Mouse (Mus musculus) G1E (cell line): ENCODE data around the gene Smc2. TPM values are rescaled to one million over a fixed set of nuclear protein-coding genes. Genes with fewer than 3 reads are reported as not detected.
"Not testable (repeated sequence)": the region's sequence is repeated elsewhere in the genome, so short reads cannot be mapped to it uniquely, and the experiment has no call there.

Experiments
- ATAC-seq: 2 replicates; pipeline ENCODE4 v1.8.0; 2016; ENCODE audit warnings: mild to moderate bottlenecking; ENCODE audit not compliant: insufficient number of reproducible peaks, poor library complexity, low FRiP score, severe bottlenecking; ENCODE audit errors: extremely low read depth
- DNase-seq: peaks from one replicate; pipeline ENCODE4 v3.0.0; 2012; ENCODE audit warnings: low spot score
- H3K27me3 ChIP-seq: 2 replicates; pipeline ENCODE4 v1.6.1; 2012; ENCODE audit warnings: mild to moderate bottlenecking, low read length, inconsistent platforms; ENCODE audit not compliant: insufficient read depth
- H3K36me3 ChIP-seq: replicated peaks from 2 replicates; pipeline ENCODE3; 2012; ENCODE audit warnings: mild to moderate bottlenecking, inconsistent platforms
- H3K4me1 ChIP-seq: 2 replicates; pipeline ENCODE4 v1.6.1; 2012; ENCODE audit warnings: low read depth, low read length, inconsistent platforms, mixed read lengths; ENCODE audit not compliant: insufficient read depth
- H3K4me3 ChIP-seq: 2 replicates; pipeline ENCODE4 v1.5.1; 2012; ENCODE audit warnings: low read depth, mild to moderate bottlenecking, inconsistent platforms, low read length, moderate library complexity, mixed read lengths
- H3K9me3 ChIP-seq: replicated peaks from 2 replicates; pipeline ENCODE4 v1.6.1; 2012; ENCODE audit warnings: inconsistent platforms
- CTCF ChIP-seq: IDR thresholded peaks from 2 replicates; pipeline ENCODE4 v1.5.1; 2012; ENCODE audit warnings: low read depth, low read length, inconsistent platforms, mixed read lengths
- GATA1 ChIP-seq: IDR thresholded peaks from 2 replicates; pipeline ENCODE4 v1.6.1; 2012; ENCODE audit warnings: borderline replicate concordance, low read length, inconsistent platforms, mixed read lengths
- GATA2 ChIP-seq: IDR thresholded peaks from 2 replicates; pipeline ENCODE4 v1.6.1; 2012; ENCODE audit warnings: low read depth, low read length, inconsistent platforms, borderline replicate concordance
- POLR2AphosphoS5 ChIP-seq: IDR thresholded peaks from 2 replicates; pipeline ENCODE4 v1.6.1; 2012; ENCODE audit warnings: low read depth, low read length, inconsistent platforms; ENCODE audit not compliant: insufficient replicate concordance
- TAL1 ChIP-seq: conservative IDR thresholded peaks from 2 replicates; pipeline ENCODE4 v1.6.1; 2012; ENCODE audit warnings: low read depth, low read length, inconsistent platforms, mixed read lengths
- polyA plus RNA-seq: library from polyadenylated mRNA; stranded (reverse); fragments of >175 nt; gene quantifications from 2 replicates; pipeline ENCODE4 v1.2.3, GENCODE M21; 2012
- total RNA-seq, 2 experiments: library from RNA; stranded (forward) in 1 of 2; stranded (reverse) in 1 of 2; fragments of 200-1000 nt in 1 of 2; fragments of >200 nt in 1 of 2; fragmentation: Nextera tagmentation in 1 of 2; gene quantifications; 2 replicates each; pipeline ENCODE4 v1.2.3; 2014 to 2017

The Smc2 gene
- total RNA-seq (2014; fragmentation: Nextera tagmentation) (196 and 226 TPM in 2 replicates), total RNA-seq (2017) (189 and 227 TPM in 2 replicates), polyA plus RNA-seq (14.7 and 28.7 TPM in 2 replicates)

DNA sequence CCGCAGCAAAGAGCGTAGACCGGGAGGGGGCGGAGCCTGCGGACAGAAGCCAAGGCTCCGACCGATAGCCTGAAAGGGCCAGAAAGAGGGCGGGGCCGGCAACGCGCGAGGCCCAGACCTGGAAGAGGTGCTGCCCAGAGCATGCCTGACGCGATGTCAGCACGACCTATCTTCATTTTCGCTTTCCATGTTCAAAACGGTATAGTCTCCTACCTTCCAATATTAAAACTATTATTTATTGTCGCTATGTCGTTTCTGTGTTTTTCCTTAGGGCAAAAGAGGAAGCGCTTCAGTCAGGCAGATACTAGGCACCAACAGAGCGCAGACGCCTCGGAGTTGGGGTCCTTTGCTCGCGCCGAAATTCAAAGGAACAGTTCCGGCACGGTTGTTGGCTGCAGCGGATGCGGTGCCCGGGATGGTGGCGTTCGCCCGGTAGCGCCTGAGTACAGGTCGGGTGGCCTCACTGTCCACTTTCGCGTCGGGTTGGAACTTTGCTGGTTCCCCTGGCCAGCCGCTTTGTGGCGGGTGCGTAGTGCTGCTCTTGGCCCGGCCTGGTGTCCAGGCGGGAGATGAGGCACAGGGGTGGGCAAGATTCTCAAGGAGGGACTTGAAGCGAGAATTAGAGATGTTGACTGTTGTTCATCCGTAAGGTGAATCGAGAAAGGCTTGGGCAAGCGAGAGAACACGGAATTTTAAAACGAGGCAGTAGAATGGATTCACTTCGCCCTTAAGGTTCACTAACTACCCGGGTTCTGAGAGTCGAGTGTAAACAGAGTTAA, at the start of gene Smc2:
Gene Smc2, plus strand, starts transcription at position 358 of the 779 bp plus-strand sequence.
- DNase-seq, result peak; percentile 81
- Histone ChIP-seq H3K36me3 (peaks cover 29% of the 10 kb centered on the region), H3K9me3 (no peaks in the 10 kb centered on the region), H3K4me3 (peak within 1 kb of the TSS; percentile 96), H3K27me3 (no peaks in the 10 kb centered on the region), H3K4me1 (peaks cover 15% of the 10 kb centered on the region; the same call in 1 of the 2 replicates)
- TF ChIP-seq TAL1, result no peak
- no peak for TF ChIP-seq CTCF
- no peak for TF ChIP-seq GATA2
- TF ChIP-seq POLR2AphosphoS5, result no peak
- TF ChIP-seq GATA1, result no peak
- ATAC-seq, result peak; percentile 95

GRCm38 (mm10) chr4:52411587-52411986, 27.5 kb upstream of the Smc2 start:
- TF ChIP-seq POLR2AphosphoS5, result no peak
- TF ChIP-seq CTCF, result no peak
- no peak for TF ChIP-seq GATA2
- TF ChIP-seq TAL1, result no peak
- TF ChIP-seq GATA1, result no peak
- Histone ChIP-seq H3K27me3 (no peaks in the 10 kb centered on the region), H3K9me3 (no peaks in the 10 kb centered on the region), H3K4me1 (no peaks in the 10 kb centered on the region), H3K36me3 (no peaks in the 10 kb centered on the region), H3K4me3 (no peak overlapping the region)
- ATAC-seq, result no peak
- DNase-seq, result no peak

DNA sequence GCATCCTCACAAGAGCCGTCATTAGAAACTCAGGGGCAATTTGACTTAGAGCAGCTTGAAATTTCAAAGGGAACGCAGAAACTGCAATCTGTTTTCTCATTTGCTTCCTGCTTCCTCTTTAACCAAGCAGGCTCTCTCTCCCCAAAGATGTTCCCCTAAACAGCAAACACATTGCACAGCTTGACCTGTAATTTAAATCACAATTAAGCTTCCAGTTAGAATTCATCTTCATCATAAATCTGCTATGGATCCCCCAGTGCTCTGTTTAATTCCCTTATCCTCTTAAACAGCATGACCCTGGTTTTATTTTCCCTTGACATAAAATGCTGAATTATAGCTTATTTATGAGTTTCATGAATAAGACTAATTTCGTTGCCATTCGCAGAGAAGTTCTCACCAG, 15.4 kb upstream of the Smc2 start:
- Histone ChIP-seq H3K4me3 (no peak overlapping the region), H3K27me3 (no peaks in the 10 kb centered on the region), H3K9me3 (no peaks in the 10 kb centered on the region), H3K36me3 (no peaks in the 10 kb centered on the region), H3K4me1 (peaks cover 6% of the 10 kb centered on the region)
- DNase-seq (no peak), ATAC-seq (no peak)
- no peak for TF ChIP-seq TAL1

DNA sequence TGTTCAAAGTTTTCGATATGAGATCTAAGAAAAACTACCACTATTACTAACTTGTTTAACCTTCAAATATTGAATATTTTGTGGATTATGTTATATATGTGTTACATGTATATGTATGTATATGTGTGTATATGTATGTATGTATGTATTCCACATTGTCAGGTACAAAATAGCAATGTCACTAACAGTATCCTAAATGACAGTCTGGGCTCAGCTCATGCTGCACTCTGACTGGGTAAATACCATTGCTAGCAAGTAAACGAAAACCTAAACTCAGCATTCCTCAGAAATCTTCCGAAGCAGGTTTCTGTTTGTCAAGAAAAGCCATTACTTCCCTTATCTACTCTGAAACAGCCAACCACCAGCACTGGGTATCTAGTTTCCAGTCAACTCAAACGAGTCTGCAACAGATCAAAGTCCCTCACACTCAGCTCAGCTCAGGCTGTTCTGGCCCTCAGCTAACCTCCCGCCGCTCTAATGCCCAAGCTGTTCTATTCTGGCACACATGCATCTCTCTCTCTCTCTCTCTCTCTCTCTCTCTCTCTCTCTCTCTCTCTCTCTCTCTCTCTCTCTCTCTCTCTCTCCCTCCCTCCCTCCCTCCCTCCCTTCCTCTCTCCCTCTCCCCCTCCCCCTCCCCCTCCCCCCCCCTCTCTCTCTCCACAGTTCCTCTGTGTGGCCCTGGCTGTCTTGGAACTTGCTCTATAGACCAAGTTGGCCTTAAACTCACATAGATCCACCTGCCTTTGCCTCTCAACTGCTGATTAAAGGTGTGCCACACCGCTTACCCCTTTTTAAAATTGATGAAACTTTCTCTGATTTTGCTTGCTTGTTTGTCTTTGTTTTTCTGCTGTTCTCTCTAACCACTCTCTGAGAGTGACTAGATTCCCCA, 9.5 kb upstream of the Smc2 start:
- ATAC-seq (peak; percentile 94), DNase-seq (peak; percentile 28)
- Histone ChIP-seq H3K36me3 (no peaks in the 10 kb centered on the region), H3K27me3 (no peaks in the 10 kb centered on the region), H3K4me3 (peak overlapping the region; percentile 46; the same call in 1 of the 2 replicates), H3K9me3 (no peaks in the 10 kb centered on the region), H3K4me1 (peaks cover 40% of the 10 kb centered on the region)
- TF ChIP-seq POLR2AphosphoS5 (no peak), CTCF (no peak), GATA2 (no peak), TAL1 (peak; percentile 80), GATA1 (no peak)

DNA sequence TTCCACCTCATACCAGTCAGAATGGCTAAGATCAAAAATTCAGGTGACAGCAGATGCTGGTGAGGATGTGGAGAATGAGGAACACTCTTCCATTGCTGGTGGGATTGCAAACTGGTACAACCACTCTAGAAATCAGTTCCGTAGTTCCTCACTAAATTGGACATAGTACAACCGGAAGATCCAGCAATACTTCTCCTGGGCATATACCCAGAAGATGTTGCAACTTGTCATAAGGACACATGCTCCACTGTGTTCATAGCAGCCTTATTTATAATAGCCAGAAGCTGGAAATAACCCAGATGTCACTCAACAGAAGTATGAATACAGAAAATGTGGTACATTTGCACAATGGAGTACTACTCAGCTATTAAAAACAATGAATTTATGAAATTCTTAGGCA, 3.5 kb upstream of the Smc2 start:
- not testable (repeated sequence) for H3K4me3 ChIP-seq, H3K9me3 ChIP-seq, ATAC-seq, DNase-seq, H3K36me3 ChIP-seq, H3K27me3 ChIP-seq
- H3K4me1 ChIP-seq, result peaks cover 20% of the 10 kb centered on the region

- 0 out of 2 replicates have a peak, but pooled peaks have one; percentile 1 for ATAC-seq
Observed at GRCm38 (mm10) chr4:52438371-52438885, 615 bp upstream of the Smc2 start.

More at GRCm38 (mm10) chr4:52438371-52438885, 615 bp upstream of the Smc2 start:
- H3K4me1 ChIP-seq, result peaks cover 14% of the 10 kb centered on the region; the same call in 1 of the 2 replicates
- no peak for DNase-seq
- no peaks in the 10 kb centered on the region for H3K9me3 ChIP-seq
- H3K27me3 ChIP-seq, result no peaks in the 10 kb centered on the region
- peak overlapping the region; percentile 96 for H3K4me3 ChIP-seq
- peaks cover 22% of the 10 kb centered on the region for H3K36me3 ChIP-seq
- TF ChIP-seq TAL1, result no peak
- TF ChIP-seq GATA2, result no peak
- no peak for TF ChIP-seq POLR2AphosphoS5
- TF ChIP-seq GATA1, result no peak
- no peak for TF ChIP-seq CTCF
